25 mouse cellular contexts compared by ENCODE assay signal in genomic region chr7:143357831-143358230, GRCm38 (mm10).
DNase-seq lines count a peak whose midpoint lies in the region; ATAC-seq and TF ChIP-seq lines count a peak whose summit lies in the region.
"Had no signal": no experiment of that assay in that cellular context is flagged by ENCODE, and none has a peak within 500 bp of the region (broad histone marks: within the 10 kb centered on the region; RNA-seq: fewer than 3 reads in every experiment).

No protein-coding gene starts in this region.

- no peak for DNase-seq in heart, postnatal 36 days
- DNase-seq in lung, embryonic 14.5 days = no peak
- no peak for DNase-seq in lung, postnatal 0 days (ENCODE audit: low spot score)
- DNase-seq in heart, postnatal 0 days (ENCODE audit: low spot score) = no peak
- no peak for DNase-seq in layer of hippocampus, adult 2 months (ENCODE audit: low spot score in 2 of 2)
- DNase-seq: adrenal gland, adult 2 months; cerebellum, adult 18-20 months; cerebellum, postnatal 14 days; forebrain, postnatal 0 days; gastrocnemius, postnatal 36 days; kidney, adult 9 months; kidney, postnatal 14 days; liver, postnatal 0 days; right cerebral cortex, postnatal 14 days; spleen, adult 18-20 months; thymus, adult 18-20 months; thymus, postnatal 4 days had no signal

- WGBS in heart, embryonic 12.5 days = 27% methylated on average over 4 of the region's 4 CpGs
- WGBS in lung, embryonic 14.5 days = 55% methylated on average over 4 of the region's 4 CpGs
- 58% methylated on average over 4 of the region's 4 CpGs for WGBS in lung, postnatal 0 days
- 30% methylated on average over 4 of the region's 4 CpGs for WGBS in heart, postnatal 0 days
- 71% methylated on average over 4 of the region's 4 CpGs for WGBS in limb, embryonic 12.5 days

- ATAC-seq in heart, embryonic 12.5 days (ENCODE audit: insufficient number of reproducible peaks, low FRiP score) = peak; percentile 56
- no peak for ATAC-seq in lung, embryonic 14.5 days (ENCODE audit: insufficient read depth)
- no peak for ATAC-seq in lung, postnatal 0 days
- ATAC-seq in heart, postnatal 0 days (ENCODE audit: insufficient read depth, low read depth) = no peak; the same call in 1 of the 2 replicates
- ATAC-seq in limb, embryonic 12.5 days (ENCODE audit: insufficient number of reproducible peaks, insufficient read depth, low FRiP score, low TSS enrichment, low read depth) = no peak
- ATAC-seq: forebrain, postnatal 0 days; liver, postnatal 0 days; midbrain, embryonic 15.5 days had no signal

- H3K4me2 ChIP-seq in heart, embryonic 12.5 days = no peak overlapping the region
- no peak overlapping the region for H3K4me2 ChIP-seq in lung, embryonic 14.5 days
- H3K4me2 ChIP-seq in lung, postnatal 0 days (replicated peaks; ENCODE audit: low read depth, low read length) = no peak overlapping the region
- H3K4me2 ChIP-seq in heart, postnatal 0 days (ENCODE audit: low read depth, low read length) = no peak overlapping the region
- H3K4me2 ChIP-seq in limb, embryonic 12.5 days = no peak overlapping the region
- H3K4me2 ChIP-seq: embryonic facial prominence, embryonic 12.5 days; hindbrain, embryonic 12.5 days; liver, embryonic 11.5 days; midbrain, embryonic 15.5 days; neural tube, embryonic 12.5 days had no signal

- intact Hi-C loops in heart, postnatal 36 days (cut with DNase I) = no loop called here

- H3K9me3 ChIP-seq in heart, embryonic 12.5 days (replicated peaks) = no peaks in the 10 kb centered on the region
- no peaks in the 10 kb centered on the region for H3K9me3 ChIP-seq in lung, embryonic 14.5 days (ENCODE audit: low read depth, low read length)
- H3K9me3 ChIP-seq in lung, postnatal 0 days (ENCODE audit: low read length) = no peaks in the 10 kb centered on the region
- no peaks in the 10 kb centered on the region for H3K9me3 ChIP-seq in heart, postnatal 0 days (replicated peaks; ENCODE audit: control insufficient read depth, low read length)
- H3K9me3 ChIP-seq in limb, embryonic 12.5 days = no peaks in the 10 kb centered on the region
- H3K9me3 ChIP-seq: embryonic facial prominence, embryonic 12.5 days; hindbrain, embryonic 12.5 days; megakaryocyte, embryonic 14.5 days; midbrain, embryonic 15.5 days; neural tube, embryonic 12.5 days had no signal

- no peaks in the 10 kb centered on the region for H3K27me3 ChIP-seq in heart, embryonic 12.5 days (replicated peaks)
- no peaks in the 10 kb centered on the region for H3K27me3 ChIP-seq in lung, embryonic 14.5 days (ENCODE audit: insufficient read depth, low read length)
- H3K27me3 ChIP-seq in lung, postnatal 0 days (replicated peaks; ENCODE audit: insufficient read depth, low read length) = no peaks in the 10 kb centered on the region
- H3K27me3 ChIP-seq in heart, postnatal 0 days (ENCODE audit: control insufficient read depth, insufficient read depth, low read length) = no peaks in the 10 kb centered on the region
- no peaks in the 10 kb centered on the region for H3K27me3 ChIP-seq in limb, embryonic 12.5 days
- H3K27me3 ChIP-seq: embryonic facial prominence, embryonic 12.5 days; hindbrain, embryonic 12.5 days; midbrain, embryonic 15.5 days; neural tube, embryonic 12.5 days had no signal

- H3K4me3 ChIP-seq in heart, embryonic 12.5 days = no peak overlapping the region
- H3K4me3 ChIP-seq in lung, embryonic 14.5 days (ENCODE audit: low read depth, low read length) = no peak overlapping the region
- H3K4me3 ChIP-seq in lung, postnatal 0 days (ENCODE audit: low read depth, low read length) = no peak overlapping the region
- no peak overlapping the region for H3K4me3 ChIP-seq in heart, postnatal 0 days (ENCODE audit: low read depth, low read length)
- H3K4me3 ChIP-seq in limb, embryonic 12.5 days (replicated peaks) = no peak overlapping the region
- no peak overlapping the region for H3K4me3 ChIP-seq in layer of hippocampus, adult 2 months
- H3K4me3 ChIP-seq: embryonic facial prominence, embryonic 12.5 days; hindbrain, embryonic 12.5 days; megakaryocyte, embryonic 14.5 days; midbrain, embryonic 15.5 days; neural tube, embryonic 12.5 days had no signal

- no peak overlapping the region for H3K9ac ChIP-seq in heart, embryonic 12.5 days
- no peak overlapping the region for H3K9ac ChIP-seq in lung, embryonic 14.5 days
- no peak overlapping the region for H3K9ac ChIP-seq in lung, postnatal 0 days (replicated peaks; ENCODE audit: low read depth)
- no peak overlapping the region for H3K9ac ChIP-seq in heart, postnatal 0 days (replicated peaks; ENCODE audit: low read depth, low read length)
- H3K9ac ChIP-seq in limb, embryonic 12.5 days (replicated peaks) = no peak overlapping the region
- H3K9ac ChIP-seq: embryonic facial prominence, embryonic 12.5 days; forebrain, postnatal 0 days; hindbrain, embryonic 12.5 days; liver, postnatal 0 days; midbrain, embryonic 15.5 days; neural tube, embryonic 12.5 days had no signal

- H3K36me3 ChIP-seq in heart, embryonic 12.5 days = no peaks in the 10 kb centered on the region
- H3K36me3 ChIP-seq in lung, embryonic 14.5 days (ENCODE audit: insufficient read depth) = no peaks in the 10 kb centered on the region
- H3K36me3 ChIP-seq in lung, postnatal 0 days (ENCODE audit: insufficient read depth, low read length) = no peaks in the 10 kb centered on the region
- peaks cover 10% of the 10 kb centered on the region; the same call in 1 of the 2 replicates for H3K36me3 ChIP-seq in heart, postnatal 0 days (replicated peaks; ENCODE audit: control insufficient read depth, insufficient read depth, low read length)
- H3K36me3 ChIP-seq in limb, embryonic 12.5 days = no peaks in the 10 kb centered on the region
- H3K36me3 ChIP-seq: embryonic facial prominence, embryonic 12.5 days; hindbrain, embryonic 12.5 days; midbrain, embryonic 15.5 days; neural tube, embryonic 12.5 days had no signal

- peaks cover 60% of the 10 kb centered on the region for H3K4me1 ChIP-seq in heart, embryonic 12.5 days (replicated peaks)
- H3K4me1 ChIP-seq in lung, embryonic 14.5 days (ENCODE audit: insufficient read depth) = peaks cover 6% of the 10 kb centered on the region; the same call in 1 of the 2 replicates
- no peaks in the 10 kb centered on the region for H3K4me1 ChIP-seq in lung, postnatal 0 days (ENCODE audit: insufficient read depth, low read depth, low read length)
- peaks cover 15% of the 10 kb centered on the region for H3K4me1 ChIP-seq in heart, postnatal 0 days (ENCODE audit: control insufficient read depth, insufficient read depth)
- H3K4me1 ChIP-seq in limb, embryonic 12.5 days (replicated peaks) = peaks cover 5% of the 10 kb centered on the region; the same call in 1 of the 2 replicates
- H3K4me1 ChIP-seq: embryonic facial prominence, embryonic 12.5 days; hindbrain, embryonic 12.5 days; megakaryocyte, embryonic 14.5 days; midbrain, embryonic 15.5 days; neural tube, embryonic 12.5 days had no signal

- peak overlapping the region; percentile 79 for H3K27ac ChIP-seq in heart, embryonic 12.5 days (ENCODE audit: poor library complexity, severe bottlenecking)
- peak overlapping the region; percentile 24; the same call in 1 of the 2 replicates for H3K27ac ChIP-seq in lung, embryonic 14.5 days (ENCODE audit: low read depth)
- no peak overlapping the region for H3K27ac ChIP-seq in lung, postnatal 0 days (ENCODE audit: low read length)
- peak overlapping the region; percentile 0; the same call in 1 of the 2 replicates for H3K27ac ChIP-seq in heart, postnatal 0 days (ENCODE audit: low read depth)
- 0 out of 2 replicates have a peak overlapping the region, but pooled peaks have one; percentile 12 for H3K27ac ChIP-seq in limb, embryonic 12.5 days
- H3K27ac ChIP-seq in layer of hippocampus, adult 2 months = no peak overlapping the region
- H3K27ac ChIP-seq: embryonic facial prominence, embryonic 12.5 days; hindbrain, embryonic 12.5 days; midbrain, embryonic 15.5 days; neural tube, embryonic 12.5 days had no signal

- TF ChIP-seq CTCF in lung, embryonic 14.5 days (IDR thresholded peaks at IDR 0.05; ENCODE audit: low read depth) = no peak
- no peak for TF ChIP-seq CTCF in lung, postnatal 0 days (IDR thresholded peaks at IDR 0.05)
- TF ChIP-seq CTCF in heart, postnatal 0 days (IDR thresholded peaks at IDR 0.05; ENCODE audit: low read depth) = no peak
- TF ChIP-seq CTCF in layer of hippocampus, adult 2 months (conservative IDR thresholded peaks at IDR 0.05) = no peak

- TF ChIP-seq EP300 in lung, postnatal 0 days (IDR thresholded peaks at IDR 0.05) = no peak
- no peak for TF ChIP-seq EP300 in heart, postnatal 0 days (IDR thresholded peaks at IDR 0.05; ENCODE audit: low read depth)

Comparison
In these comparisons a context has a peak if more than half of its experiments do, and no peak if none do; other contexts are left out.
1. H3K27ac ChIP-seq: peak in heart, embryonic 12.5 days (single experiment), lung, embryonic 14.5 days (single experiment), heart, postnatal 0 days (single experiment) and limb, embryonic 12.5 days (single experiment); none in lung, postnatal 0 days (single experiment) and layer of hippocampus, adult 2 months (single experiment).